Mouse (Mus musculus) frontal cortex, postnatal 14 days (tissue): ENCODE measurements around the gene Rnf39.
A peak's percentile ranks its signal among the peaks of the same experiment; 100 is the strongest.
"Not testable (repeated sequence)": the region's sequence is repeated elsewhere in the genome, so short reads cannot be mapped to it uniquely, and the experiment has no call there.

Experiments used
- DNase-seq, 2 experiments: peaks; one replicate each; pipeline ENCODE4 v3.0.0; 2022; ENCODE audit warnings: low spot score in 2 of 2

Rnf39 gene

GRCm38 (mm10) chr17:36982253-36983155 lies 39.8 kb downstream of the Rnf39 start:
- DNase-seq: no peak

GRCm38 (mm10) chr17:36988475-36988874 lies 45.8 kb downstream of the Rnf39 start:
- DNase-seq: no peak

- DNase-seq: no peak
Measured at GRCm38 (mm10) chr17:36989437-36989836, 46.7 kb downstream of the Rnf39 start, which contains the start of gene H2-M5. TSS of gene H2-M5 (minus strand) at chr17:36989537.

GRCm38 (mm10) chr17:36990630-36991029 lies 47.9 kb downstream of the Rnf39 start:
- not testable (repeated sequence) for DNase-seq

GRCm38 (mm10) chr17:36992336-36993104 lies 49.8 kb downstream of the Rnf39 start:
- DNase-seq: no peak

GRCm38 (mm10) chr17:36993770-36994325 lies 51.1 kb downstream of the Rnf39 start:
- DNase-seq: no peak

GRCm38 (mm10) chr17:36994528-36994927 lies 51.8 kb downstream of the Rnf39 start:
- no peak for DNase-seq

GRCm38 (mm10) chr17:36995448-36995847 lies 52.7 kb downstream of the Rnf39 start:
- DNase-seq: no peak

GRCm38 (mm10) chr17:36997033-36997735 lies 54.5 kb downstream of the Rnf39 start:
- DNase-seq: peak; percentile 35 to 69
